5 mouse cellular contexts compared by ENCODE assay signal in the genomic region with DNA sequence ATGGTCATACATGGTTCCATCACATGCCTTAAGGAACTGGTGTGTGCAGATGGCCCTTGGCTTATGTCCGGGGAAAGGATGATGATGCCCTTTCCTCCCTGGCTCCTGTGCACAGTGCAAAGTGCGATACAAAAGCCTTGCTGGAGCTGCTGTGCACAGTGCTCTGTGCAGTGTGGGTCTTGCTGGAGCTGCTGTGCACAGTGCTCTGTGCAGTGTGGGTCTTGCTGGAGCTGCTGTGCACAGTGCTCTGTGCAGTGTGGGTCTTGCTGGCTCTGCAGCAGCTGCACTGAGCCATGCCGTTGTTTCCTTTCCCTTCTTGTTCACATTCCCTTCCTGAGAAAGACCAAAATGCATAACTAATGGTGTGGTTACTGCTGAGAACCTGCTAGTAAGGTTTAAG.
DNase-seq lines count a peak whose midpoint lies in the region; ATAC-seq and TF ChIP-seq lines count a peak whose summit lies in the region.
"Not testable (repeated sequence)": the region's sequence is repeated elsewhere in the genome, so short reads cannot be mapped to it uniquely, and the experiment has no call there.

No protein-coding gene starts in this region.

- H3K9ac ChIP-seq in forebrain, embryonic 15.5 days (replicated peaks); hindbrain, embryonic 15.5 days; kidney, embryonic 16.5 days (replicated peaks; ENCODE audit: low read length); midbrain, embryonic 15.5 days: not testable (repeated sequence)

- H3K9me3 ChIP-seq in forebrain, embryonic 15.5 days; hindbrain, embryonic 15.5 days; kidney, embryonic 16.5 days (ENCODE audit: low read length); midbrain, embryonic 15.5 days: not testable (repeated sequence)

- peak; percentile 70; the same call in 1 of the 2 replicates for ATAC-seq in forebrain, embryonic 15.5 days (replicated peaks)
- ATAC-seq in hindbrain, embryonic 15.5 days (ENCODE audit: low FRiP score, low read depth) = peak; percentile 61; the same call in 1 of the 2 replicates
- peak; percentile 69; the same call in 1 of the 2 replicates for ATAC-seq in kidney, embryonic 16.5 days (ENCODE audit: low FRiP score, low TSS enrichment)
- ATAC-seq in midbrain, embryonic 15.5 days (replicated peaks) = 0 out of 2 replicates have a peak, but pooled peaks have one; percentile 42

- H3K4me1 ChIP-seq in forebrain, embryonic 15.5 days; hindbrain, embryonic 15.5 days (replicated peaks); kidney, adult 2 months (ENCODE audit: control insufficient read depth, insufficient read depth, low read length); kidney, embryonic 16.5 days (ENCODE audit: insufficient read depth, low read length); midbrain, embryonic 15.5 days: not testable (repeated sequence)

- TF ChIP-seq CTCF in kidney, adult 2 months (conservative IDR thresholded peaks at IDR 0.05; ENCODE audit: insufficient read depth, insufficient read length, low read depth, low read length) = not testable (repeated sequence)

- peak; percentile 13 for DNase-seq in kidney, adult 2 months

- WGBS in forebrain, embryonic 15.5 days = 73% methylated on average over 3 of the region's 3 CpGs
- 72% methylated on average over 3 of the region's 3 CpGs for WGBS in hindbrain, embryonic 15.5 days
- 37% methylated on average over 3 of the region's 3 CpGs for WGBS in kidney, adult 2 months
- WGBS in kidney, embryonic 16.5 days = 59% methylated on average over 3 of the region's 3 CpGs
- WGBS in midbrain, embryonic 15.5 days = 73% methylated on average over 3 of the region's 3 CpGs

- H3K36me3 ChIP-seq in forebrain, embryonic 15.5 days; hindbrain, embryonic 15.5 days; kidney, adult 2 months (ENCODE audit: control insufficient read depth, insufficient read depth, low read length); kidney, embryonic 16.5 days (ENCODE audit: insufficient read depth, low read length); midbrain, embryonic 15.5 days (replicated peaks): not testable (repeated sequence)

- not testable (repeated sequence) for H3K4me2 ChIP-seq in forebrain, embryonic 15.5 days (replicated peaks); hindbrain, embryonic 15.5 days; kidney, embryonic 16.5 days (replicated peaks; ENCODE audit: low read depth, low read length); midbrain, embryonic 15.5 days

- TF ChIP-seq POLR2A in kidney, adult 2 months (IDR thresholded peaks at IDR 0.05; ENCODE audit: low read depth, low read length) = not testable (repeated sequence)

- not testable (repeated sequence) for H3K27ac ChIP-seq in forebrain, embryonic 15.5 days (replicated peaks); hindbrain, embryonic 15.5 days (replicated peaks); kidney, adult 2 months (ENCODE audit: insufficient read depth, low read depth, low read length); kidney, embryonic 16.5 days (ENCODE audit: low read length); midbrain, embryonic 15.5 days

- H3K4me3 ChIP-seq in forebrain, embryonic 15.5 days; hindbrain, embryonic 15.5 days; kidney, adult 2 months (ENCODE audit: insufficient read depth, low read depth, low read length); kidney, embryonic 16.5 days (ENCODE audit: low read length); midbrain, embryonic 15.5 days: not testable (repeated sequence)

- not testable (repeated sequence) for H3K27me3 ChIP-seq in forebrain, embryonic 15.5 days; hindbrain, embryonic 15.5 days; kidney, adult 2 months (replicated peaks; ENCODE audit: control insufficient read depth, insufficient read depth, low read length); kidney, embryonic 16.5 days (ENCODE audit: insufficient read depth, low read length); midbrain, embryonic 15.5 days (replicated peaks)
